Mouse (Mus musculus) right cerebral cortex, adult 2 months (tissue): ENCODE measurements around the gene Irx4.

Source experiments
- DNase-seq, 2 experiments: peaks; one replicate each; pipeline ENCODE4 v3.0.0; 2021 to 2022; ENCODE audit warnings: low spot score in 2 of 2

Irx4 gene

DNA sequence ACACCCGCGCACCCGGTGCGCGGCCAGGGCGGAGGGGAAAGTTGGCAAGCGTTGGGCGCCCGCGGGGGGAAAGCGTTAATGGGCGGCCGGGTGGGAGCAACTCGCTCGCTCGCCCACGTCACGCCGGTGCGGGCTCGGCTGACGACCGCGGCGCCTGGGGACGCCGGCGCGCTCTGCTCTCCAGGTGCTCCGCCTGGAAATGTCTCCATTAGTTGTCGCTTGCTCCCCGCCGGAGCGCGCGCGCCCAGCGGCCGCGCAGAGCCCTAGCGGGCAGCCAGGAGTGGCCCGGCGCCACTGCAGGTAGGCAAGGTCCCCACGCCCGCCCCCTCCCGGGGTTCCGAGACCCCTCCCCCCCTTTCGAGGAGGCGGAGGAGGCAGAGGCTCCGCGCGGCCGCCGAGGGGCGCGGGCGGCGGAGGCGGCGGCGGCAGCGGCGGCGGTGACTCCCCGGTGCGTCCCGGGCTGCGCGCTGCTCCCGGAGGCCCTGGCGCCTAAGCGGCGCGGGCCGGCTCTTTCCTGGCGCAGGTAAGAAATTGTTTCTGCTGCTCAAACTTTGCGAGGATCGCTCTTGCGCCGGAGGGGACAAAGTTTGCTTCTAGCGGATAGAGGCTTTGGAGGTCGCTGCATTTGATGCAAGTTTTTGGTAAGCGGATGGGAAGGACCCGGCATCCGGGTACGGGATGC lies at the start of gene Irx4:
Gene Irx4, plus strand, starts transcription at position 126 of the 682 bp plus-strand sequence.
- no peak for DNase-seq

DNA sequence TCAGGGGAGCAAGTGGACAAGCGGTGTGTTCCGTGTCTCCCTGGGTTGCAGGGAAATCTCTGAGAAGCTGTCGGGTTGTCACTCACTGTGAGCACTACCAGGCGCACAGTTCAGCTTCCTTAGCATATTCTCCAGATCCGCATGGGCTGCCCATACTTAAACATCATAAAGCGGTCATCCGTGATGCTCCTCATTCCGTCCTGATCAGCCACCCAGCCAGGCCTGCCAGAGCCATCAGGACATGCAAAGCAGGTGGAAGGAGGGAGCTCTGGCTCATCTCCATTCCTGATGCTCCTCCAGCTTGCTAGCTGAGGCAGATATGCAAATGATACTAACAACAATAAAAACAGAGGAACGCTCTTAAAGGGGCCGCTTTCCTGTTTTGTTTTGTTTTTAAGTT lies 46.0 kb upstream of the Irx4 start:
- no peak for DNase-seq

DNA sequence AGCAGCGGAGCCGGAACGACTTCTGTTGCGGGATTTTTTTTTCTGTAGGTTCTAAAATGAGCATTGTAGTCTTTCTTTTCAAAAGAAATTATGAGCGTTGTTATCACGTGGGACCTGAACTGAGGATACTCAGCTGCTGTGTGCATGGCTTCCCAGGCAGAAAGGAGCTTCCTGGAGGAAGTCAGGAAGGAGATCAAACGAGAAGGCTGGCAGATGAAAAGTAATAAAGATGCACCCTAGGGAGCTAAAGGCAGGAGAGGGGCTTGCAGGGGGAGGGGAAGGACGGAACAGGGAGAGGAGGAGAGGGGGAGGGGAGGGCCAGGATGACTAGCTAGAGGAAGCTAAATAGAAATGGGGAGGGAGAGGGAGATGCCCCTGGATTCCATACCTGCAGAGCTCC lies 23.8 kb upstream of the Irx4 start:
- no peak for DNase-seq

DNA sequence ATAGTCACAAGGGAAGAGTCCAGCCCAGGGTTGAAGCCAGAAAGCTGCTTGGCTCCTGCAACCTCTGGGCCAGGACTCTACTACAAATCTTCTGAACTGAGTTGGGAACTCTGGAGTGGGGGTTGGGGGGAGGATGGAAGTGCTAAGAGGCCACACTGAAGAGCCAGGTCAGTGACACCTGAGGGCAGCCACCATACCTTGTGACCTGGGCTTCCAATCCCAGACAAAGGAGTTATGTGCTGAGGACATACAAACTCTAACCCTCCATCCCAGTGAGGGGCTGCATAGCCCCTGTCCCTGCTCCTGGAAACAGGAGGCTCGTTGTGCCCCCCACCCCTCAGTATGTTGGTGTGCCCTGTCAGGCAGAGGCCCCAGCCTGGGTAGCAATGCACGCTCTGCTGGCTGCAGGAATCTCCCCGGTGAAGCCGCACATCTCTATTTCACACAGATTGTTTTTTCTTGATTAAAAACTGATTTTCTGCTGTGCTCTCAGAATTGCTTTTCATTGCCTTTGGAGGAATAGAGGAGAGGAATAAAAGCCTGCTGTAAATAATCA lies 21.0 kb upstream of the Irx4 start:
- DNase-seq, result no peak

DNA sequence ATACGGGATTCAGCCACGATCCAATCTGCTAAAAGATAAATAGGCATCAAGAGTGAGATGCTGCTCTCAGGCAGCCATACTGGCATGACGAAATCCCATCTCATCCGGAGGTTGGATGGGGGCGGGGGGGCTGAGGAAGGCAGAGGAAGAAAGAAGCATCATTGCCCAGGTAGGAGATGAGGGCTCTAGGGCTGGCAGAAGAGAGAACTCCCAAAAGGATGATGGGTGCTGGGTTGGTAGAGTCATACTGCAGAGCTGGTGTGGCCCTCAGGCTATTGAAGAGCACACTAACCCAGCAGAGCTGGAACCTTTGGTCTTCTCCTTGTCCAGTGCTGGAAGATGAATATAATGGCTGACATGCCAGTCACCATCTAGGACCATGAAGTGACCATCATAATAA lies 17.7 kb upstream of the Irx4 start:
- DNase-seq, result no peak

DNA sequence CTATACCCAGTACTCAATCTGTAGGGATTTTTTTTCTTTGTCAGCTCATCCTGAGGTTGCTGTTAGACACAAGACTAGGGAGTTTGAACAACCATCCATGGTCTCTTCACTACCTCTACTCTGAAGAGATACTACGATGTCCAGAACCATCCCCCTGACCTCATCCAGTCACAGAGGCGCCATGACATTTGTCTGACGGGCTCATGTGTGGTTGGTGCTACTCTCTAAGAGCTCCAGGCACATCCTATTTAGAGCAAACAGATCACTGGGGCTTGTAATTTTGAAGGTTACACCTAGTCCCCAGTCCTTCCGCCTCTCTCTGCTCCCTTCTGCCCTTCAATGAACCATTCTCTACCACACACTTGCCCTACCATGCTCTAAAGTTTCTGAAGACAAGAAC lies 13.3 kb upstream of the Irx4 start:
- DNase-seq, result no peak

DNA sequence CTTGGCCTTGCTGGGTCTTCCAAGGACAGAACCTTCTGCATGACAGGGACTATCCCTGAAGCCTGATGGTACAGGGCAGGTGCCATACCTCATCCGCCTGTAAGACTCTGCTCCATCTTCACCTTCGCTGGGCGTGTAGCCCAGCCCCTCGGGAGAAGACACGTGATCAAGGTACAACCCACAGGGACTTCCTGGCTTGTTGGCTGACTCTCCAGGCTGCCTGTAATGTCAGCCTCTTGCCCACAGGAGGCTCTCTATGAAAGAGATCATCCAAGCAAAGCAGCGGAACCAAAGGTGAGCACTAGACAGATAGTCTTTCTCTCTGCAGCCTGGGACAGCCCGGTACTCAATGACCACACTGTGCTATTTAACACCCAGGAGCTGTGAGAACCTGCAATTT lies 9.1 kb upstream of the Irx4 start:
- no peak for DNase-seq

DNA sequence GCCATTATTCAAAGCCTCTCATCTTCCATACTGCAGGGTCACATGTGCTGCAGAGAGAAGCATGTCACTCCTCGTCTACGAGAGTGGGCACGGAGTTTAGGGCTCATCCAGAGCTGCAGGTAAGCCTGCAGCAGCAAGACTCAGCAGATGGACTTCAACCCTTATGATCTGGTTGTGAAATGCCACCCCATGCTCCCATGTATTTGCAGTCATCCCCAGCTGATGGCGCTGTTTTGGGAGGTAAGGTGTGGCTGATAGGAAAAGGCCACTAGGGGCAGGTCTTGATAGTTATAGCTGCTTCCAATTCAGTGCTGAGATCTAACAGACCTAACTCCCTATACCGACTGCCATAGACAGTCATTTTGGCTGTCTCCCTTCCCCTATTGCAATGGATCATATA lies 8.3 kb upstream of the Irx4 start:
- no peak for DNase-seq

DNA sequence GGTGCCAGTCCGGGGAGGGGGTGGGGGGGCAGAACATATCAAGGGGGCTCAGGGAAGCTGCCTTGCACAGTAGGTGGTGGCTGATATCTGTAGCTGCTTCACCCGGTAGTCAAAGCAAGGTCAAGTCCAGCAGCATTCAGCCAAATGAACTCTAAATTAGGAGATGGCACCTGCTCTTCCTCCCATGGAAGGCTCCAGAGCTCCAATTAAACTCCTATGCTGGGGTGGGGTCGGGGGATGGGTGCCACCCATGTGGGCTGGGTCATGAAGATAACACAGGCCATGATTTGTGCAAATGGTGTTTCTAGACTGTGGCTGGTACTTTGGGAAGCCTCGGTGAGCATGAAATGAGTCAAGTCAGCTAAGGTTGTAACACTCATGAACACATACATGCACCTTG lies 1.9 kb upstream of the Irx4 start:
- no peak for DNase-seq

DNA sequence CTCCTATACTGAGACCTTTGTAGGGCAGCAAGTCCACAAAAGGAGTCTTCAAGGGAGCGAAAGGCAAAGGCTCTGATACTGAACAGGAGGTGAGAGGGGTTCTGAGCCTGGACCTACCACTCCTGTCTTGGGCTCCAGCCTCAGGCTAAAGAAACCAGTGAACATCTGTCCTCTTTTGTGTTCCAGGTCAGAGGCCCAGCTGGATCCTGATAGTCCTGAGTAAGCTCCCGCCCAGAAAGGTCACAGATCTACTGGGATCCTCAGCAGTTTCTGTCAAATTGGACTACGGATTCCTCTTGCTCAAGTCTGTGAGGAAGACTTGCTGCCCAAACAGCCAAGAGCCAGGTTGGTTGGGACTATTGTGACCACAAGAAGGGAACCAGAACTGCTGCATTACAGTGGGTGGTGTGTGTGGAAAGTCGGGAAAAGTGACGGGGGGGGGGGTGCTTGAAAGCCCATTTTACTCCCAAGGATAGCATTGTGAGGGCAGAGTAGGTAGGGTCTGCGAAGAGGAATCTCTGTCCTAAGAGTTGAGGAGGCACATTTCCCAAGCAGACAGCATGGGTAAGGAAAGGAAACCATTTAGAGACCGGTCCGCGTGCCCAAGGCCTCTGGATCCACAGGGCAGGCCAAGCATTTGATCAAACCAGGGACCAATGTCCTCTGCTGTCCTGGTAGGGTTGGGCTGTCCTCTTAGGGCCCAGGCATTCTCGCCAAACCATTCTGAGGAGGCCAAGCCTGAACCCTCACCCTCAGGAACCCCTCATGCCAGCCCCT lies 514 bp upstream of the Irx4 start:
- DNase-seq, result no peak

DNA sequence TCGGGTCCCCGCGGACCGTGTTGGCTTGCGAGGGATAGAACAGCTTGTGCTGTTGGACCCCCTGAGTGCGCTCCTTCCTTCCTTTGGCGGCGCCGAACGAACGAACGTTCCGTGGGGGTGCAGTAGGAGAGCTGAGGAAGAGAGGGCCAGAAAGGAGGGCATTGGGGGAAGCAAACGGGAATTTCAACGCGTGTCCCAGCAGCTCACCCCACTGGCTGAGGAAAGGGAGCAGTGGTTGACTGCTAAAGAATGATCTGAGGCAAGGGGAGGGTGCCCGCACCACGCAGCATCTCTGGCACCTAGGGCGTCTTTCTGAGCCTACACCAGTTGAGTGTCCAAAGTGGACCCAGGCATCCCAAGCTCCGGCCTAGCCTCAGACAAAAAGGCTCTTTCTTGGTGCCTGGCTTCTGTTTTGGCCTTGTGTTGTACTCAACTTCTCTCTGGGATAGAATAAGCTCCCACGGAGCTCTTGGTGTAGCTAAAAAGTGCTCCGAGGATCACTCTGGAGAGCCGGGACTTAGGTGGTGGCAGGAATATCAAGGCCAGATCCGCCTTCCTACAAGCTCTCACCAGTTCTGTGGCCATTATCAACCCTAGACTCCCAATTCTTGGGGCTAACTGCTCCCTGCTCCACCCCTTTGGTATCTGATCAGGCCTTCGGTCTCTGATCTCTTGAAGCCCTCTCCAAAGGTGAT lies 904 bp downstream of the Irx4 start:
- DNase-seq, result no peak

DNA sequence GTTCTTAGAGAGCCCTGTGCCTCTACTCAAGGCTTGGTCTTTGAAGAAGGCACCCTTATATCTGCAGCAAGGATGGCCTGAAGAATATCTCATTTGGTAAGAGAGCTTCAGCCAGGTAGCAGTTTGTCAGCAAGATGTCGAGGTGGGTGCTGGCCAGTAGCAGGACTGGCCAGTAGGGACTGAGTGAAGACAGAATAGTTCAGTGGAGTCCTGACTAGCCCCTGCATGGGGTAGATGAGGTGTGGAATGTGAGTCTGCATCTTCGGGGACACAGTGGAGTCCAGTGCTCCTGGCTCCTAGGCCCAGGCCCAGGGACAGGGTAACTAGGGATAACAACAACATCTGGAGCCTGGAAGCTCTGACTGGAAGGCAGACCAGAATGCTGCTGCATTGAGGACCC lies 1.6 kb downstream of the Irx4 start:
- DNase-seq, result no peak

DNA sequence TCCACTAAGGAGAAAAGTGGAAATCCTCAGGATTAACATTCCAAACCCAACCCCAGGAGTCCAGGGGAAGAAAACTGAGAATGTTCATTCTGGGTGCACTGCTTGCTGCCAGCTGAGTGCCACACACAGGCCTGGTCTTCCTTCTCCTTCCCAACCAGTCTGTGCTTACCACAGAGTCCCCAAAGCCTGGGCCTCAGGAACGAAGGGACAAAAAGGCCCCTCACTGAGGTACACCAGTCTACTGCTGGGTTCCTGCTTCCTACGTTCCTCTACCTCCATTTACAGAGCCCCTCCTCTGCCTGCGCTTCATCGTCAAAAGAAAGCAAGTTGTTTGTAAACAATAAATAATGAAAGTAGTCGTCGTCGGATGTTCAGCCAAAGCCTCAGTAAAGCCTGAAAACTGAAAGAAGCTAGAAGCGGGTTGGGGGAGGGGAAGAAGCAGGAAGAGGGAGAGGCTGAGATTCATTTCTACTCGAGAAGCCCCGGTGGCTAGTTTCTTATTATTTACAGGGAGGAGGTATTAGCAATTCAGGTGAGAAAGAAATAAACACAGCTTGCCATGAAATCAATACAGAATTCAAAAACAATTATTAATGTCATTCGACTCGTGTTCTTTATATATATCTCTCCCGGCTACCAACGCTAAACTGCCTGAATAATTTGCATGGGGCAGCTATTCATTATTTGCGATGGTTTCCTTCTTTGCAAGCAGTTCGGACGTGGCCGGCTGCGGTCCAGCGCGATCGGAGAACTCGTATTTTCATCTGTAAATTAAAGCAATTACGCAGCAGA lies 2.3 kb downstream of the Irx4 start:
- no peak for DNase-seq

DNA sequence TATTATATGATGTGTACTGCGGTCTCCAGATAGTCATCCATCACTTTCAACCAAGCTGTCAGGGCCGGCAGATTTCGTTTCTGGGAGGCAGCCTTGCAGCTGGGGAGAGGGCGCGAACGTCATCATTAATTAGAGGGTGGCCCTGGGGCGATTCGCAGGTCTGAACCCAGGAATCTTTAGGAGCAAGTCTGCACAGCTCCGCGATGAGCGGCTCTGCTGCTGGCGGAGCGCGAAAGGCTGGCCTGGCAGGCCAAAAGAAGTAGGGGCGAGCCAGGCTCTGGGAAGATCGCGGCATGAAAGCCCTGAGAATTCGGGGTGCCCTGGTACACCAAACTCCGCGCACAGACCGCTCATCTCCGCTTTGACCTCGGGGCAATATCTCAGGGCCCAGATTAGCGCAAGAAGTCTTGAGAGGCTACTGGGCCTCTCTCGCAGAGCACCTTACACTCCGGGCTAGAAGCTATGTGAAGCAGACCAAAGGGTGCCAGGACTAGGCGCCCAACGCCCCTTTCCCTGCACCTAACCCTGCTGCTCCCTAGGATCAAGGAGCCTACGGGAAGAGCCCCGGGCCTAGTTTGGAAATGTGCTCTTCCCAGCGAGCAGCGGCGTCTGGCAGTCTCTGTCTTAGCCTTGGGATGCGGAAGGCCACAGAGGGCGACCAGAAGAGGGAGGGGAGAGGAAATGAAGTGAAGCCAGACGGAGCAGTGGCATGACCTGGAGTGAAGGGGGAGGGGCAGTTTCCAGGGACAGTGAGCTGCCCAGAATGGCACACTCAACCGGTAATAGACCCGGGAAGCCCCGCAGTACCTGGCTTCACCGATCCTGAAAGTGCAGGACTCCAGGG lies 3.1 kb downstream of the Irx4 start:
- no peak for DNase-seq

DNA sequence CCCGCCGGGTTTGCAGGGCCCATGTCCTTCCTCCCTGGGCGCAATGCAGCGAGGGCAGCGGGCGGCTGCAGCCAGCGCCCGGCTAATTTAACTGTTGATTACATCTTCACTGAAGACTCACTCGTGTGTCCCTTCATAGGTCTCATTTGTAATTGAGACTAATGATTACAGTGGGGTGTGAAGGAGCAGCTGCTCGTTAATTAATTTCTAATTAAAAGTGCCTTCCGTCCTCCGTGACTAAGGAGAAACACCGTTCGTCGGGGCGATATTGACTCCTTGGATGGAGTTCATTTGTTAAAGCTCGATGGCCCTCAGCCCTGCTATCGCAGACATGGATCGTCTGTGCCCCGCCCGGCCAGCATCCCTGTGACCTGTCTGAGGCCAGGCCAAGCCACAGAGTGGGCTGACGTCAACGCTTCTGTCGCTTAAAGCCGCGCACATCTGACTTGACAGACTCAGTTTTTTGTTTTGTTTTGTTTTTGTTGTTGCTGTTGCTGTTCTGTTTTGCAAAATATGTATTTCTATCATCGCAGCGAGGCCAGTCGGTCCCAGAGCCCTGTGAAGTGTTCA lies 4.0 kb downstream of the Irx4 start:
- no peak for DNase-seq

DNA sequence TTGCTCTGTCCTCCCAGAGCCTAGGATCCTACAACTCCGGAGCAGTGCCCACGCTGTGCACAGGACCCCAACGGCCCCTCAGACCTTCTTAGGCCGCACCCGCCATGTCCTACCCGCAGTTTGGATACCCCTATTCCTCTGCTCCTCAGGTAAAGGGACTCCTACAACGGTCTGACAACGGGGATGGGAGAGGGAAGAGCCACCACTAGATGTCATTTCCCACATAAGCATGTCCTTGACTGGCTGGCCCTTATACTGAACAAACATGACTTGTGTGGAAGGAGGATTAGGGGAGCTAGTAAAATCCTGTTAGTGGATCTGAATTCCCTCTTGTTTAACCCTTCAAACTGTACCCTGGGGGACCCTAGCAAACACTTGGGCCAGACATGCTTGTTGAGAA lies 4.6 kb downstream of the Irx4 start:
- DNase-seq, result no peak

DNA sequence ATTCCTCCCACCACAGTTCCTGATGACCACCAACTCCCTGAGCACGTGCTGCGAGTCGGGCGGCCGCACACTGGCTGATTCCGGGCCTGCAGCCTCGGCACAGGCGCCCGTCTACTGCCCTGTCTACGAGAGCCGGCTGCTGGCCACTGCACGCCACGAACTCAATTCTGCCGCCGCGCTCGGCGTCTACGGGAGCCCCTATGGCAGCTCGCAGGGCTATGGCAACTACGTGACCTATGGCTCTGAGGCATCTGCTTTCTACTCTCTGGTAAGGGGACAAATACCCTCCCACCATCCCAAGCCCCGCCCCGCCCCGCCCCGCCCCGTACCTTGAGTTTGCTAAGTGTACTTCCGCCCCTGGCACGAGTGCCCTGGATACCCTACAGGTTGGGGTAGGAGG lies 5.2 kb downstream of the Irx4 start:
- DNase-seq, result no peak

DNA sequence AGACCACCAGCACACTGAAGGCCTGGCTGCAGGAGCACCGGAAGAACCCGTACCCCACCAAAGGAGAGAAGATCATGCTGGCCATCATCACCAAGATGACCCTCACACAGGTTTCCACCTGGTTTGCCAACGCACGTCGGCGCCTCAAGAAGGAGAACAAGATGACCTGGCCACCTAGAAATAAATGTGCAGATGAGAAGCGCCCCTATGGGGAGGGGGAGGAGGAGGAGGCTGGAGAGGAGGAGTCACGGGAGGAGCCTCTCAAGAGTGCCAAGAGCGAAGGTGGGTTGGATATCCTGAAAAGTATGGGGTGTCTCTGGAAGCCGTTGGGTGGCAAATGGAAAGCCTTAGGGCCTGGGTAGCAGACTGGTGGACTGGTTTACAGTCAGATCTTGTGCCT lies 7.3 kb downstream of the Irx4 start:
- DNase-seq, result no peak

DNA sequence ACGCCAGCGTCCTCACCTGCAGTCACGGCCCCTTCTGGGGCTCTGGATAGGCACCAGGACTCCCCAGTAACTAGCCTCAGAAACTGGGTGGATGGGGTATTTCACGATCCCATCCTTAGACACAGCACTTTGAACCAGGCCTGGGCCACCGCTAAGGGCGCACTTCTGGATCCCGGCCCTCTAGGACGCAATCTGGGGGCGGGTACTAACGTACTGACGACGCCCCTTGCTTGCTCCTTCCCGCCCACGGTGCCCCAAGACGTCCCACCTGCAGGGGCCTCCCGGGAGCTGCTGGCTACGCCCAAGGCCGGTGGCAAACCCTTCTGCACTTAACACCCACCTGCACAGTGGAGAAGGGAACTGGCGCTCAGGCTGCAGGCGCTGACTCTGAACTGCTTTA lies 8.4 kb downstream of the Irx4 start:
- DNase-seq, result no peak

DNA sequence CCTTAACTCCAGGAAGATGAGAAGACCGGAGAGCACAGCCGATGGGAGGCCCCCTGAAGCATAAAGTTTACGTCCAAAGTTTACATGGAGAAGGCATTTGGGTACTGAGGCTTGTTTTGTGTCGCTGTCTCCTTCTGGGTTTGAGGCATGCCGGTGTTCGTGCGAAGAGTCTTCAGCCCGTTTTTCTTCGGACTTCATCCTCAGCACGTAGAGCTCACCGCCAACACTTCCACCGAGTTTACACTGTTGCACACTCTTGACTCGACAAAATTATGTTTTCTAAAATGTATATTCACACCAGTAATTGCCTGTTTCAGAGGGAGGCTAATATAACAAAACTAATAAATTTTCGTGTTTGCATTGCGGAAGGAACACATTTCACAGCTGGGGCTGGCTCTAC lies 9.0 kb downstream of the Irx4 start:
- DNase-seq, result no peak

DNA sequence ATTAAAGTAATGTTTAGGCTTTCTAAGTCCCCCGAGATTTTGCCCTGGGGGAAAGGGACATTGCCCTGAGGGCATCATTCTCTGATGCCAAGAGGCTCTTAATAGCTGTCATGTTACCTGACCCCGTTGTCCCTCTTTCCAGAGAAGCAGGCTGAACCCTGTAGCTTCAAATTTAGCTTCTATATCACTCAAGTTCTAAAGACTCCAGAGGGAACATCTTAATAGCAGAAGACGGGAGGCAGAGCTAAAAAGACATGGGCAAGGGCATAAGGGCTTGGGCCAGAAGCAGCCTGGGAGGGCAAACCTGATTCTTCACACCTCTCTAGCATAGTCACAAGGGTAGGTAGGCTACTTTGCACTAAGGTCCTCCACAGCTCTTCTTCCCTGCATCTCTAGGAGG lies 9.6 kb downstream of the Irx4 start:
- DNase-seq, result no peak
